Mouse (Mus musculus): Measurements from ENCODE around the gene Hrc.

Hrc gene

GRCm38 (mm10) chr7:45366652-45367019, 31.5 kb downstream of the Hrc start, which contains the start of gene Ppfia3:
Gene Ppfia3, minus strand, starts transcription at chr7:45367019.
- DNase-seq (ENCODE audit: low read depth, low spot score): no peak

GRCm38 (mm10) chr7:45367020-45367880, 32.2 kb downstream of the Hrc start:
- peak; percentile 96 for DNase-seq (ENCODE audit: low read depth, low spot score)

DNA sequence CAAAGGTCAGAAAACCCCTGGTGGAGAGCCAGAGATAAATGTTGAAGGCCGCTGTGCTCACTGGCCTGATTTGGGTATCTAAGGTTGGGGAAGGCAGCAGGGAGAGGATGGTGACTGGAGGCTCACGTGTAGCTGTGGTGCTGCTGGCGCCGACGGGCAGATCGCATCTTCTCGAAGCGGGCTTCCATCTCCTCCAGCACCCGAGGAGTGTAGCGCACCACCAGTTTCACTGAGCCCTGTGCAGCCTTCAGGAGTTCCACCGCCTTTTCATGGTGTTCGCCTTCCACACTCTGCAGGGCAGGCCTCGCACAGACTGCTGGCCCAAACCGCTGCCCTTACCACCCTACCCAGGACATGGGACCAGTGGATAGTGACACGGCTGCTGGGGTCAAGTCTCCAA, 33.1 kb downstream of the Hrc start:
- no peak for DNase-seq (ENCODE audit: low read depth, low spot score)

GRCm38 (mm10) chr7:45369022-45369745, 34.1 kb downstream of the Hrc start:
- no peak for DNase-seq (ENCODE audit: low read depth, low spot score)

DNA sequence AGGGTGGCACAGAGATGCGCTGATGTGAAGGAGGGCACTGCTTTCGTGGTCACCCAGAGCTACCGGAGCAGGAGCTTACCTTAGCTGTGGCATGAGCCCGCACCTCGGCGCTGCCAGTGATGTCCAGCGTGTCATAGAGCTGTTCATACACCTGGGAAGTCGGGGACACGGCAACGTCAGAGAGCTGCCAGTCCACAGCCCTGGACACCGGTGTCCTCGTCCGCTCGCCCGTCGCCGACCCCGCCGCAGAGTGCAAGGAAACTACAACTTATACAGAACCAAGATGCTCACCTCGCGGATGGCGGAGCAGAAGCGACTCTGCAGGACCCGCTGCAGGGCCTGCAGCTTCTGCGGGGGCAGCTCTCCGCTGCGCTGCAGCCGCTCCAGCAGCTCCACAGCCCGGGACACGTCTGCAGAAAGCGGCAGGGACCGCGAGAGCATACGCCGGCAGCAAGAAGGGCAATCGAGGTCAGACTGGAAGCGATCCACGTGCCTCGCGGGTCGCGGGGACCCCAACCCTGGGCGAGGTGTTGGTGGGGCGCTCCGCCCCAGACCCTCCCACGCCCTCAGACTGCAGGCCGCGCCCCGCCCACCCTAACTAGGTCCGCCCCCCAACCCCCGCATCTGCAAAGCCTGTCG, 34.9 kb downstream of the Hrc start:
- no peak for DNase-seq (ENCODE audit: low read depth, low spot score)

DNA sequence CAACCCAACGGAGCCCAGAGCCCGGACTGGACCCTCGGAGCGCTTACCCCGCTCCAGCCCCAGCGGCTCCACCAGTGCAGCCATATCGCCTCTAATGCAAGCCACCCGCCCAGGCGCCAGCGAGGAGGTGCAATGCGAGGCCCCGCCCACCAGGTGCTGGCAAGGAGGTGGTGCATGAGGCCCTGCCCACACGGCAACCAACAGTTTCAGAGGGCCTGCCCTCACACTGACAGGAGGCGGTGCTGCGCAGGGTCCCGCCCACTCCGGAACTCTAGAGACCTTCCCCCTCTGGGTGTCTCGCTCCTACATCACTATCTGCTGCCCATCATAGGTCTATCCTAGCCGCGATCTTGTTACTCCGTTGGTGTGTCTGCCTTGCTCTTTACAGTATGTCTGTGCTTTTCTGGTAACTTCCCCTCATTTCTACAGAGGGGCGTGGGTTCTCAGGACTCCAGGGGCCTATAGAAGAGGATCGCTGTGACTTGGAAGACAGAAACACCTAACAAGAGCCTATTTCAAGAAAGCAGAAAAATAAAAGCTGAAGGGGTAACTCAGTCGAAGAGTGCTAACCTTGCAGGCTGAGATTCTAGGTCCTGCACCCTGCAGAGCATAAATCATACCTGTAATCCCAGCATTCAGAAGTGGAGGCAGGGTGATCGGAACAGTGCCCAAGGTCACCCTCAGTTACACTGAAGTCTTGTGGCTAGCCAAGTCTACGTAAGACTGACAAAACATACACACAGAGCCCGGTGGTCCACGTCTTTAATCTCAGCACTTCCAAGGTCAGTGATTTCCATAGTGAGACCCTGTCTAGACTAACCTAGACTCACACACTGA, 35.6 kb downstream of the Hrc start, which contains the start of gene Lin7b:
Lin7b (minus strand) TSS at position 109 of the 837 bp plus-strand sequence.
- peak; percentile 85 for DNase-seq (ENCODE audit: low read depth, low spot score)

DNA sequence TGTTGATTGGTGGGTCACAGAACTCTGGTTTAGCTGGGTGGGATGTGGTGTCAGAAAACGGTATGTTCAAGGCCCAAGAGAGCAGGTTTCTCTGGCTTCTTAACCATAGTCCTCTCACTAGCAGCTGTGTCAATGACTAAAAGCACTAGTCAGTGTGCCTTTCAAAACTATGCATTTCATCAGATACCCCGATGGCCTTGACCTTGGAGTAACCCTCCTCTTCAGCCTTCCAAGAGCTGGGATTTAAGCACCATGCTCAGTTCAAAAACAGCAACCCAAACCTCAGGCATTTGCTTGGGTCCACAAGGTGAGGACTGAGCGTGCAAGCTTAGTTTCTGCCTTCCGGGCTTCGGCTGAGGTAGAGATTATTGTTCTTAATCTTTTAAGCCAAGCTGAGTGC, 37.3 kb downstream of the Hrc start:
- no peak for DNase-seq (ENCODE audit: low read depth, low spot score)

DNA sequence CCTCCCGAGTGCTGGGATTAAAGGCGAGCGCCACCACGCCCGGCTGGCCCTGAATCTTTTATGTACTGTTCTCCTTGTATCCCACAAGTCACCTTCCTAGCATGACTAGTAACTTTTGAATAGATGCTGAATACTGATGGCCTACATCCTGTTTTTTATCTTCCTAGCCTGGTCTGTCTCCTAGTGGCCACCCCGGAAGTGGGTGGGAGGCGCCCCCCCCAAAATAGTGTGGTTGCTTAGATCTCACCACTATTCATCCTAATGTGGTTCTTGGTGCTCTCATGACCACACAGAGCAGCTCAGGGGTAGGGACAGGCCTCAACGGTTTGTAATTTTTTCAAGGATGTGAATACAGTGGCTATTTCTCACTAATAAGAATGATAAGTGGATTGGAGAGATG, 39.5 kb downstream of the Hrc start:
- no peak for DNase-seq (ENCODE audit: low read depth, low spot score)

DNA sequence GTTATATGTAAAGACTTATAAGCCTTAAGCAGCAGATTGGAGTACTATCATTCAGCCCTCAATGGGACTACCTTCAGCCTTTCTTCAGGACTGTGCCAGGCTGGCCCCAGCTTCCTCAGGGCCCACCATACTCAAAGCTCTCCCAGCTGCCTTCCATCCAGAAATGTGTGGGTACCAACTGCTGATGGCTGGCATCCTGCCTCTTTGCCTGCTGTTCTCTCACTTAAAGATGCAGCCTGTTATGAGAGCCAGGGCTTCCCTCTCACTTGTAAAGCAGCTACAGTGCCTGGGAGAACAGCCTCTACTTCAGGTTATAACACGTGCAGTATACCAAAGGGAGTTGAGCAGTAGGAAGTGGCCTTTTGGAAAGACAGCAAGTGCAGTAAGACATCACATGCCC, 41.0 kb downstream of the Hrc start:
- DNase-seq (ENCODE audit: low read depth, low spot score): no peak

DNA sequence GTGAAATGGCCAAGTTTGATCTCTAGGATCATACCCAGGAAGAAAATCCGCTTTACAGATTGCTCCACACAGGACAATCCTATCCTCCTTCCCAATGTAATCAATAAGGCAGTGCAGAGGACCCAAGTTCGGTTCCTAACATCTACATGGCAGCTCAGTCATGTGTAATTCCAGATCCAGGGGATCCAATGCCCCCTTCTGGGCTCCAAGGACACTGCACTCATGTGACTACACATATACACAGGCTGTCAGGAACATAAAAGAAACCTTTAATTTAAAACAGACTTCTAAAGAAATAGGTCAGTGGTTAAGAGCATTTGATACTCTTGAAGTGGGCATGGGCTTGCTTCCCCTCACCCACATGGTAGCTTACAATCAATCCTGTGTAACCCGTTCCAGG, 51.0 kb downstream of the Hrc start:
- no peak for DNase-seq (ENCODE audit: low read depth, low spot score)
